Mouse (Mus musculus): ENCODE measurements around the gene Mon1a. TPM values are rescaled to one million over a fixed set of nuclear protein-coding genes. Genes with fewer than 3 reads are reported as not detected.
A peak's percentile ranks its signal among the peaks of the same experiment; 100 is the strongest.

The Mon1a gene
- polyA plus RNA-seq, 1 experiment from 2014 or later, result 11.5 TPM

GRCm38 (mm10) chr9:107927749-107928148 lies 39.8 kb downstream of the Mon1a start:
- H3K4me2 ChIP-seq (ENCODE audit: low read depth, low read length), result no peak overlapping the region
- 68% methylated on average over 5 of the region's 5 CpGs for WGBS
- DNase-seq (ENCODE audit: low spot score) (no peak), ATAC-seq (replicated peaks; ENCODE audit: insufficient number of reproducible peaks, low FRiP score, low TSS enrichment, low read depth) (no peak)
- H3K27ac ChIP-seq (replicated peaks; ENCODE audit: low read depth, low read length), result no peak overlapping the region
- H3K9ac ChIP-seq (replicated peaks; ENCODE audit: low read length), result no peak overlapping the region
- no peaks in the 10 kb centered on the region for H3K27me3 ChIP-seq (ENCODE audit: control insufficient read depth, insufficient read depth, low read length)
- no peak overlapping the region for H3K4me3 ChIP-seq (ENCODE audit: low read depth, low read length)
- H3K9me3 ChIP-seq (replicated peaks; ENCODE audit: control insufficient read depth, low read length), result no peaks in the 10 kb centered on the region
- no peaks in the 10 kb centered on the region for H3K4me1 ChIP-seq (ENCODE audit: control insufficient read depth, insufficient read depth, low read length)
- H3K36me3 ChIP-seq (replicated peaks; ENCODE audit: control insufficient read depth, insufficient read depth, low read depth, low read length), result no peaks in the 10 kb centered on the region

GRCm38 (mm10) chr9:107928169-107928568 lies 40.2 kb downstream of the Mon1a start, which contains the start of gene Actl11:
Gene Actl11, plus strand, starts transcription at chr9:107928469.
- Histone ChIP-seq H3K9me3 (replicated peaks; ENCODE audit: control insufficient read depth, low read length) (no peaks in the 10 kb centered on the region), H3K4me2 (ENCODE audit: low read depth, low read length) (no peak within 1 kb of the TSS), H3K36me3 (replicated peaks; ENCODE audit: control insufficient read depth, insufficient read depth, low read depth, low read length) (no peaks in the 10 kb centered on the region), H3K27ac (replicated peaks; ENCODE audit: low read depth, low read length) (no peak within 1 kb of the TSS), H3K27me3 (ENCODE audit: control insufficient read depth, insufficient read depth, low read length) (no peaks in the 10 kb centered on the region), H3K4me3 (ENCODE audit: low read depth, low read length) (no peak within 1 kb of the TSS), H3K9ac (replicated peaks; ENCODE audit: low read length) (no peak within 1 kb of the TSS), H3K4me1 (ENCODE audit: control insufficient read depth, insufficient read depth, low read length) (no peaks in the 10 kb centered on the region)
- WGBS, result 74% methylated on average over 3 of the region's 3 CpGs
- no peak for DNase-seq (ENCODE audit: low spot score)
- no peak for ATAC-seq (replicated peaks; ENCODE audit: insufficient number of reproducible peaks, low FRiP score, low TSS enrichment, low read depth)

- Histone ChIP-seq H3K27ac (replicated peaks; ENCODE audit: low read depth, low read length) (no peak overlapping the region), H3K27me3 (ENCODE audit: control insufficient read depth, insufficient read depth, low read length) (no peaks in the 10 kb centered on the region; the same call in 1 of the 2 replicates), H3K9me3 (replicated peaks; ENCODE audit: control insufficient read depth, low read length) (no peaks in the 10 kb centered on the region), H3K36me3 (replicated peaks; ENCODE audit: control insufficient read depth, insufficient read depth, low read depth, low read length) (no peaks in the 10 kb centered on the region), H3K4me1 (ENCODE audit: control insufficient read depth, insufficient read depth, low read length) (peaks cover 2% of the 10 kb centered on the region; the same call in 1 of the 2 replicates), H3K4me2 (ENCODE audit: low read depth, low read length) (no peak overlapping the region), H3K4me3 (ENCODE audit: low read depth, low read length) (no peak overlapping the region), H3K9ac (replicated peaks; ENCODE audit: low read length) (no peak overlapping the region)
- ATAC-seq (replicated peaks; ENCODE audit: insufficient number of reproducible peaks, low FRiP score, low TSS enrichment, low read depth), result no peak
- 56% methylated on average over 4 of the region's 4 CpGs for WGBS
- DNase-seq (ENCODE audit: low spot score), result peak; percentile 18
Observed at GRCm38 (mm10) chr9:107932221-107932620, 44.3 kb downstream of the Mon1a start.

GRCm38 (mm10) chr9:107934146-107934545 lies 46.2 kb downstream of the Mon1a start:
- Histone ChIP-seq H3K27ac (replicated peaks; ENCODE audit: low read depth, low read length) (no peak overlapping the region), H3K4me1 (ENCODE audit: control insufficient read depth, insufficient read depth, low read length) (peaks cover 2% of the 10 kb centered on the region; the same call in 1 of the 2 replicates), H3K9ac (replicated peaks; ENCODE audit: low read length) (no peak overlapping the region), H3K4me2 (ENCODE audit: low read depth, low read length) (no peak overlapping the region), H3K36me3 (replicated peaks; ENCODE audit: control insufficient read depth, insufficient read depth, low read depth, low read length) (no peaks in the 10 kb centered on the region), H3K27me3 (ENCODE audit: control insufficient read depth, insufficient read depth, low read length) (no peaks in the 10 kb centered on the region; the same call in 1 of the 2 replicates), H3K4me3 (ENCODE audit: low read depth, low read length) (no peak overlapping the region), H3K9me3 (replicated peaks; ENCODE audit: control insufficient read depth, low read length) (no peaks in the 10 kb centered on the region)
- DNase-seq (ENCODE audit: low spot score) (no peak), ATAC-seq (replicated peaks; ENCODE audit: insufficient number of reproducible peaks, low FRiP score, low TSS enrichment, low read depth) (no peak)
- WGBS, result 88% methylated on average over 11 of the region's 11 CpGs

GRCm38 (mm10) chr9:107935374-107935773 lies 47.4 kb downstream of the Mon1a start, which contains the start of gene Camkv:
Gene Camkv, plus strand, starts transcription at chr9:107935674.
- peak within 1 kb of the TSS; percentile 45 for H3K4me3 ChIP-seq (ENCODE audit: low read depth, low read length)

GRCm38 (mm10) chr9:107935790-107936214 lies 47.9 kb downstream of the Mon1a start:
- peak; percentile 7; the same call in 1 of the 2 replicates for ATAC-seq (replicated peaks; ENCODE audit: insufficient number of reproducible peaks, low FRiP score, low TSS enrichment, low read depth)
- Histone ChIP-seq H3K4me3 (ENCODE audit: low read depth, low read length) (peak overlapping the region; percentile 45), H3K27me3 (ENCODE audit: control insufficient read depth, insufficient read depth, low read length) (no peaks in the 10 kb centered on the region; the same call in 1 of the 2 replicates), H3K27ac (replicated peaks; ENCODE audit: low read depth, low read length) (no peak overlapping the region), H3K9me3 (replicated peaks; ENCODE audit: control insufficient read depth, low read length) (no peaks in the 10 kb centered on the region), H3K4me1 (ENCODE audit: control insufficient read depth, insufficient read depth, low read length) (peaks cover 2% of the 10 kb centered on the region; the same call in 1 of the 2 replicates), H3K36me3 (replicated peaks; ENCODE audit: control insufficient read depth, insufficient read depth, low read depth, low read length) (no peaks in the 10 kb centered on the region), H3K9ac (replicated peaks; ENCODE audit: low read length) (peak overlapping the region; percentile 51), H3K4me2 (ENCODE audit: low read depth, low read length) (peak overlapping the region; percentile 91)
- peak; percentile 67 for DNase-seq (ENCODE audit: low spot score)
- WGBS, result under 1% methylated on average over 35 of the region's 41 CpGs

More at GRCm38 (mm10) chr9:107935374-107935773, 47.4 kb downstream of the Mon1a start, which contains the start of gene Camkv:
- Histone ChIP-seq H3K9ac (replicated peaks; ENCODE audit: low read length) (peak within 1 kb of the TSS; percentile 51), H3K36me3 (replicated peaks; ENCODE audit: control insufficient read depth, insufficient read depth, low read depth, low read length) (no peaks in the 10 kb centered on the region), H3K27ac (replicated peaks; ENCODE audit: low read depth, low read length) (no peak within 1 kb of the TSS), H3K4me2 (ENCODE audit: low read depth, low read length) (peak within 1 kb of the TSS; percentile 91), H3K27me3 (ENCODE audit: control insufficient read depth, insufficient read depth, low read length) (no peaks in the 10 kb centered on the region; the same call in 1 of the 2 replicates), H3K4me1 (ENCODE audit: control insufficient read depth, insufficient read depth, low read length) (peaks cover 2% of the 10 kb centered on the region; the same call in 1 of the 2 replicates), H3K9me3 (replicated peaks; ENCODE audit: control insufficient read depth, low read length) (no peaks in the 10 kb centered on the region)
- no peak for ATAC-seq (replicated peaks; ENCODE audit: insufficient number of reproducible peaks, low FRiP score, low TSS enrichment, low read depth)
- DNase-seq (ENCODE audit: low spot score), result no peak
- 11% methylated on average over 3 of the region's 3 CpGs for WGBS

GRCm38 (mm10) chr9:107936215-107936822 lies 48.4 kb downstream of the Mon1a start:
- Histone ChIP-seq H3K9me3 (replicated peaks; ENCODE audit: control insufficient read depth, low read length) (no peaks in the 10 kb centered on the region), H3K36me3 (replicated peaks; ENCODE audit: control insufficient read depth, insufficient read depth, low read depth, low read length) (no peaks in the 10 kb centered on the region), H3K27ac (replicated peaks; ENCODE audit: low read depth, low read length) (no peak overlapping the region), H3K4me3 (ENCODE audit: low read depth, low read length) (peak overlapping the region; percentile 45), H3K4me2 (ENCODE audit: low read depth, low read length) (peak overlapping the region; percentile 91), H3K9ac (replicated peaks; ENCODE audit: low read length) (peak overlapping the region; percentile 51), H3K27me3 (ENCODE audit: control insufficient read depth, insufficient read depth, low read length) (no peaks in the 10 kb centered on the region; the same call in 1 of the 2 replicates), H3K4me1 (ENCODE audit: control insufficient read depth, insufficient read depth, low read length) (peaks cover 2% of the 10 kb centered on the region; the same call in 1 of the 2 replicates)
- DNase-seq (ENCODE audit: low spot score), result peak; percentile 22
- 1% methylated on average over 29 of the region's 29 CpGs for WGBS
- peak; percentile 50 for ATAC-seq (replicated peaks; ENCODE audit: insufficient number of reproducible peaks, low FRiP score, low TSS enrichment, low read depth)

GRCm38 (mm10) chr9:107936831-107937230 lies 48.9 kb downstream of the Mon1a start:
- no peak for DNase-seq (ENCODE audit: low spot score)
- Histone ChIP-seq H3K9me3 (replicated peaks; ENCODE audit: control insufficient read depth, low read length) (no peaks in the 10 kb centered on the region), H3K9ac (replicated peaks; ENCODE audit: low read length) (no peak overlapping the region; the same call in 1 of the 2 replicates), H3K4me1 (ENCODE audit: control insufficient read depth, insufficient read depth, low read length) (peaks cover 2% of the 10 kb centered on the region; the same call in 1 of the 2 replicates), H3K4me3 (ENCODE audit: low read depth, low read length) (peak overlapping the region; percentile 45), H3K36me3 (replicated peaks; ENCODE audit: control insufficient read depth, insufficient read depth, low read depth, low read length) (no peaks in the 10 kb centered on the region), H3K27me3 (ENCODE audit: control insufficient read depth, insufficient read depth, low read length) (no peaks in the 10 kb centered on the region; the same call in 1 of the 2 replicates), H3K4me2 (ENCODE audit: low read depth, low read length) (peak overlapping the region; percentile 91), H3K27ac (replicated peaks; ENCODE audit: low read depth, low read length) (no peak overlapping the region)
- 7% methylated on average over 3 of the region's 3 CpGs for WGBS
- ATAC-seq (replicated peaks; ENCODE audit: insufficient number of reproducible peaks, low FRiP score, low TSS enrichment, low read depth), result no peak
